Mouse (Mus musculus): Measurements from ENCODE around the gene Dll3. TPM values are rescaled to one million over a fixed set of nuclear protein-coding genes. Genes with fewer than 3 reads are reported as not detected.

Gene Dll3
- total and polyA plus RNA-seq, 3 experiments, result not detected

- 76% methylated on average over 7 of the region's 7 CpGs for WGBS
These were observed 21.4 kb downstream of the Dll3 start for GRCm38 (mm10) chr7:28280630-28281029.

GRCm38 (mm10) chr7:28278279-28278652 is 23.8 kb downstream of the Dll3 start:
- 77% methylated on average over 7 of the region's 7 CpGs for WGBS
- peak overlapping the region; percentile 82 for H3K4me3 ChIP-seq
- H3K27ac ChIP-seq, result peak overlapping the region; percentile 85
- H3K36me3 ChIP-seq (ENCODE audit: control insufficient read depth, insufficient read depth, low read length), result no peaks in the 10 kb centered on the region
- DNase-seq, result no peak
- peaks cover 2% of the 10 kb centered on the region for H3K4me1 ChIP-seq (ENCODE audit: control insufficient read depth, insufficient read depth, low read length)
- TF ChIP-seq POLR2A (IDR thresholded peaks at IDR 0.05; ENCODE audit: insufficient read depth, low read depth, low read length), result no peak
- TF ChIP-seq EP300 (IDR thresholded peaks at IDR 0.05; ENCODE audit: insufficient read depth, low read depth, low read length), result no peak
- TF ChIP-seq CTCF (IDR thresholded peaks at IDR 0.05), result no peak
- no peaks in the 10 kb centered on the region; the same call in 1 of the 2 replicates for H3K79me2 ChIP-seq (replicated peaks; ENCODE audit: control insufficient read depth, insufficient read depth, low read length)
- intact Hi-C loops (cut with DNase I), result loop anchor here (2.0 to 5.0 kb wide), 3 partner anchors 35 to 109 kb away; partner anchors contain the start of gene Timm50
- peak overlapping the region; percentile 95 for H3K9ac ChIP-seq (ENCODE audit: low read depth, low read length)
- H3K27me3 ChIP-seq (ENCODE audit: control insufficient read depth, insufficient read depth, low read length), result no peaks in the 10 kb centered on the region

More at GRCm38 (mm10) chr7:28280630-28281029, 21.4 kb downstream of the Dll3 start:
- no peak for DNase-seq
- Histone ChIP-seq H3K4me3 (no peak overlapping the region), H3K4me1 (ENCODE audit: control insufficient read depth, insufficient read depth, low read length) (peaks cover 2% of the 10 kb centered on the region), H3K79me2 (replicated peaks; ENCODE audit: control insufficient read depth, insufficient read depth, low read length) (no peaks in the 10 kb centered on the region; the same call in 1 of the 2 replicates), H3K9ac (ENCODE audit: low read depth, low read length) (no peak overlapping the region), H3K27me3 (ENCODE audit: control insufficient read depth, insufficient read depth, low read length) (no peaks in the 10 kb centered on the region), H3K36me3 (ENCODE audit: control insufficient read depth, insufficient read depth, low read length) (no peaks in the 10 kb centered on the region), H3K27ac (no peak overlapping the region)
- TF ChIP-seq POLR2A (IDR thresholded peaks at IDR 0.05; ENCODE audit: insufficient read depth, low read depth, low read length) (no peak), CTCF (IDR thresholded peaks at IDR 0.05) (no peak), EP300 (IDR thresholded peaks at IDR 0.05; ENCODE audit: insufficient read depth, low read depth, low read length) (no peak)
- intact Hi-C loops (cut with DNase I), result no loop called here

- peak within 1 kb of the TSS; percentile 85 for H3K27ac ChIP-seq
- peak within 1 kb of the TSS; percentile 82 for H3K4me3 ChIP-seq
- peak; percentile 95 to 96 for DNase-seq
- no peaks in the 10 kb centered on the region for H3K27me3 ChIP-seq (ENCODE audit: control insufficient read depth, insufficient read depth, low read length)
- H3K36me3 ChIP-seq (ENCODE audit: control insufficient read depth, insufficient read depth, low read length), result no peaks in the 10 kb centered on the region
- intact Hi-C loops (cut with DNase I), result loop anchor here (2.0 to 5.0 kb wide), 3 partner anchors 35 to 110 kb away; partner anchors contain the start of gene Timm50
- no peaks in the 10 kb centered on the region; the same call in 1 of the 2 replicates for H3K79me2 ChIP-seq (replicated peaks; ENCODE audit: control insufficient read depth, insufficient read depth, low read length)
- 2% methylated on average over 68 of the region's 68 CpGs for WGBS
- H3K4me1 ChIP-seq (ENCODE audit: control insufficient read depth, insufficient read depth, low read length), result peaks cover 2% of the 10 kb centered on the region
- H3K9ac ChIP-seq (ENCODE audit: low read depth, low read length), result peak within 1 kb of the TSS; percentile 95
- TF ChIP-seq POLR2A (IDR thresholded peaks at IDR 0.05; ENCODE audit: insufficient read depth, low read depth, low read length) (peak; percentile 71), CTCF (IDR thresholded peaks at IDR 0.05) (peak; percentile 98), EP300 (IDR thresholded peaks at IDR 0.05; ENCODE audit: insufficient read depth, low read depth, low read length) (peak; percentile 45; the same call in 1 of the 2 replicates)
These were observed 24.3 kb downstream of the Dll3 start, which contains the start of gene Eid2b for GRCm38 (mm10) chr7:28277615-28278278. Gene Eid2b (plus strand): TSS chr7:28277739.

- 53% methylated on average over 8 of the region's 8 CpGs for WGBS
- H3K4me3 ChIP-seq, result no peak overlapping the region
- intact Hi-C loops (cut with DNase I), result loop anchor here (5.0 kb wide), 2 partner anchors 65 to 110 kb away; no protein-coding TSS in a partner anchor
These were observed 24.8 kb downstream of the Dll3 start for GRCm38 (mm10) chr7:28277237-28277614.

GRCm38 (mm10) chr7:28271761-28272160 is 30.3 kb downstream of the Dll3 start:
- no peaks in the 10 kb centered on the region for H3K79me2 ChIP-seq (replicated peaks; ENCODE audit: control insufficient read depth, insufficient read depth, low read length)
- intact Hi-C loops (cut with DNase I), result no loop called here
- no peaks in the 10 kb centered on the region for H3K27me3 ChIP-seq (ENCODE audit: control insufficient read depth, insufficient read depth, low read length)
- peak; percentile 44 for TF ChIP-seq CTCF (IDR thresholded peaks at IDR 0.05)
- TF ChIP-seq POLR2A (IDR thresholded peaks at IDR 0.05; ENCODE audit: insufficient read depth, low read depth, low read length), result no peak
- no peak overlapping the region for H3K4me3 ChIP-seq
- H3K9ac ChIP-seq (ENCODE audit: low read depth, low read length), result no peak overlapping the region
- no peaks in the 10 kb centered on the region; the same call in 1 of the 2 replicates for H3K36me3 ChIP-seq (ENCODE audit: control insufficient read depth, insufficient read depth, low read length)
- no peak overlapping the region for H3K27ac ChIP-seq
- peaks cover 3% of the 10 kb centered on the region; the same call in 1 of the 2 replicates for H3K4me1 ChIP-seq (ENCODE audit: control insufficient read depth, insufficient read depth, low read length)
- DNase-seq, result no peak
- WGBS, result 69% methylated on average over 3 of the region's 3 CpGs

More at GRCm38 (mm10) chr7:28277237-28277614, 24.8 kb downstream of the Dll3 start:
- Histone ChIP-seq H3K36me3 (ENCODE audit: control insufficient read depth, insufficient read depth, low read length) (no peaks in the 10 kb centered on the region), H3K27ac (no peak overlapping the region), H3K27me3 (ENCODE audit: control insufficient read depth, insufficient read depth, low read length) (no peaks in the 10 kb centered on the region), H3K79me2 (replicated peaks; ENCODE audit: control insufficient read depth, insufficient read depth, low read length) (no peaks in the 10 kb centered on the region; the same call in 1 of the 2 replicates), H3K4me1 (ENCODE audit: control insufficient read depth, insufficient read depth, low read length) (peaks cover 2% of the 10 kb centered on the region), H3K9ac (ENCODE audit: low read depth, low read length) (no peak overlapping the region)
- no peak for TF ChIP-seq EP300 (IDR thresholded peaks at IDR 0.05; ENCODE audit: insufficient read depth, low read depth, low read length)
- no peak for TF ChIP-seq POLR2A (IDR thresholded peaks at IDR 0.05; ENCODE audit: insufficient read depth, low read depth, low read length)
- no peak for TF ChIP-seq CTCF (IDR thresholded peaks at IDR 0.05)
- no peak for DNase-seq

GRCm38 (mm10) chr7:28269355-28269754 is 32.7 kb downstream of the Dll3 start:
- Histone ChIP-seq H3K9ac (ENCODE audit: low read depth, low read length) (no peak overlapping the region), H3K4me3 (no peak overlapping the region), H3K27me3 (ENCODE audit: control insufficient read depth, insufficient read depth, low read length) (no peaks in the 10 kb centered on the region), H3K79me2 (replicated peaks; ENCODE audit: control insufficient read depth, insufficient read depth, low read length) (no peaks in the 10 kb centered on the region), H3K36me3 (ENCODE audit: control insufficient read depth, insufficient read depth, low read length) (no peaks in the 10 kb centered on the region; the same call in 1 of the 2 replicates), H3K27ac (no peak overlapping the region), H3K4me1 (ENCODE audit: control insufficient read depth, insufficient read depth, low read length) (peaks cover 3% of the 10 kb centered on the region; the same call in 1 of the 2 replicates)
- TF ChIP-seq POLR2A (IDR thresholded peaks at IDR 0.05; ENCODE audit: insufficient read depth, low read depth, low read length) (no peak), CTCF (IDR thresholded peaks at IDR 0.05) (peak; percentile 31; the same call in 1 of the 2 replicates)
- intact Hi-C loops (cut with DNase I), result no loop called here
- WGBS, result 92% methylated on average over 12 of the region's 12 CpGs
- DNase-seq, result no peak
